Mouse (Mus musculus): ENCODE results near the gene Olfr1395. TPM values are rescaled to one million over a fixed set of nuclear protein-coding genes. Genes with fewer than 3 reads are reported as not detected.
"Not testable (repeated sequence)": the region's sequence is repeated elsewhere in the genome, so short reads cannot be mapped to it uniquely, and the experiment has no call there.

Olfr1395 gene
- total RNA-seq, 2 experiments from 2014 or later, result not detected

DNA sequence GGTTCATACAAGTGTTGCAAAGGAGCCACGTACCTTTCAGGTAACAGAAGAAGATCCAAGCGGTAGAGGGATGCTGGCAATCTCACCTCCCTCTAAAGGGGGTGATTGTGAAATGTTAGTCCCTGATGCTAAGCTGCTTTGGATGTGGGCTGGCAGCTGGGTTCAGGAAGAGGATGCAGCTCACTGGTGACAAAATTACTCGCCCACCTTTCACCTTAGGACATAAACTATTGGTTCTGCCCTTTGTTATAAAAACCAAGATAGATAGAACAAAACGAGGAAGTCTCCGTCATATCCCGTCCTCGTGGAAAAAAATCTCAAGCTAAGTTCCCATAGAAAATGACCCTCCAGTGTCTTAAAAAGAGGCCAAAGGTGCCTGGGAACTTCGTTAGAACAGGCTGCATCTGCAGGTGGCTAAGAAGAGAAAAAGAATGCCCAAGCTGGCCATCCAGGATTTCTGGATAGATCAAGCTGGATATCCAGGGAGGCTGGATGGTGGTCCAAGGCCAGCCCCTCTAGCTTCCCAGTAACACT lies 44.9 kb downstream of the Olfr1395 start, which contains the start of gene Btnl9:
TSS of gene Btnl9 (minus strand) at position 205 of the 534 bp plus-strand sequence.
- no peak for DNase-seq
- no peak for TF ChIP-seq CTCF (IDR thresholded peaks at IDR 0.05)
- intact Hi-C loops (cut with DNase I), result no loop called here
- peak within 1 kb of the TSS; percentile 48 for H3K4me3 ChIP-seq
- peak within 1 kb of the TSS; percentile 46 for H3K27ac ChIP-seq

DNA sequence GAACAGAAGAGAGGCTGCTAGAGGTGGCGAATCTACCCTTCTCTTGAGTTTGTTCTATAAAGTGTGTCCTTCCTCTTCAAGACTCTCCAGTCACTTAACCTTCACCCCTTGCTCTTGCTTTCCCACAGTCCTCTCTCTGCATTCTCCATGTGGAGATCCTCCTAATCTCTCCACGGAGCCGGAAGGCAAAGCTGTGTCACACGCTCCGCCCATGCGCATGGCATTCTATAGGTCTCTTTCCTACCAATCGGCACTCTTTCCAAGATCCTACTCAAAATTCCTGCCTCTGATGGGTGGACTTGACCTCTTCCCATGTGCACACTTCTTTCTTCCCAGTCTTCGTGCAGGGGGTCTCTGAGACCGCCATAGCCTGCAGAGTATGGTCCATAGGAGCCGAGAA lies 45.6 kb downstream of the Olfr1395 start:
- intact Hi-C loops (cut with DNase I), result no loop called here
- no peak for TF ChIP-seq CTCF (IDR thresholded peaks at IDR 0.05)
- no peak for DNase-seq
- Histone ChIP-seq H3K27ac (0 out of 2 replicates have a peak overlapping the region, but pooled peaks have one; percentile 13), H3K4me3 (no peak overlapping the region)

DNA sequence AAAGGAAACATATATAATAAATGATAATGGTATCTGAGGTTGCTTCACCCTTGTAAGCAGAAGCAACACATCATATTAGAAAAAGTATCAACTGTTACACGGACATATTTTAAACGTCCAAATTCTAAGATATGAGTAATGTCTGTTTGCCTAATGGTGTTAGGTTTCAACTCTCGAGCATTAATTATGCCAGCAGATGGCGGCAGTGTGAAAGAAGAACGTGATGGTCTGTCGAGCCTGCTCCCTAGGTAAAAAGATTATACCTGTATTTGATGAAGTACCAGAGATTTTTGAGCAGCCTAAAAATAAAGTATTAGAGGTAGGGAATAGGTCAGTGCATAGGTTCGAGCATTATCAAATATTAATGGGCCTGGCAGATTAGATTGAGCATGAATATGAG lies 47.7 kb downstream of the Olfr1395 start:
- peak; percentile 56 for DNase-seq
- Histone ChIP-seq H3K4me3 (no peak overlapping the region), H3K27ac (no peak overlapping the region)
- peak; percentile 78 for TF ChIP-seq CTCF (IDR thresholded peaks at IDR 0.05)
- intact Hi-C loops (cut with DNase I), result loop anchor here (1.0 kb wide), 1 partner anchor 82 kb away; no protein-coding TSS in a partner anchor

DNA sequence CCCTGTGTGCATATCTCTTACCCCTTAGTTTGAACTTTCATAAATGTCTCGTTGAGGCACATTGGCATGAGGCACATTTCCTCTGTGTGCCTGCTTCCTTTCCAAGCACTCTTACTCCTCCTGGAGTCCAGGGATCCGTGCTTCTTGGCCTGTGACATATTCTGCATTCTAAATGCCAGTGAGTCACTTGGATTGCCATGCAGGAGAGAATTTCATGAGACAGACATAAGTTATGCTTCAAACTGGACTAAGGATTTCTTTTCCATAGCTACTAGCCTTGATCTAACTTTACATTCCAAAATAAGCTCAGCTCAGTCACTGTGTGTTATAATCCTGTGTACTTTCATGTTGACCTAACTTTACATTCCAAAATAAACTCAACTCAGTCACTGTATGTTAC lies 49.0 kb downstream of the Olfr1395 start:
- no peak for TF ChIP-seq CTCF (IDR thresholded peaks at IDR 0.05)
- intact Hi-C loops (cut with DNase I), result no loop called here
- H3K4me3 ChIP-seq, result no peak overlapping the region

DNA sequence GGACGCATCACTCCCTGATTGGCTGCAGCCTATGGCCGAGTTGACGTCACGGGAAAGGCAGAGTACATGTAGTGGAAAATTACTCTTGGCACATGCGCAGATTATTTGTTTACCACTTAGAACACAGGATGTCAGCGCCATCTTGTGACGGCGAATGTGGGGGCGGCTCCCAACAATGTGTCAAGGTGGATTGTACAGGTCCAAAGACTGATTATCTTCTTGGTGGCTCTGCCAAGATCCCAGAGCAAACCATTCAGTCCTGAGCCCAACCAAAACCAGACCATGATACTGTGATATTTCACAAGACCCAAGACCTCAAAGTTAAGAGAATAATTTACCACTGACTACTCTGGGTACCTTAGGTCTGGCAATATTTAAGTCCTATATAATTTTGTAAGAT lies 52.7 kb downstream of the Olfr1395 start:
- intact Hi-C loops (cut with DNase I), result not testable (repeated sequence)

More for the DNA sequence above, 49.0 kb downstream of the Olfr1395 start:
- no peak overlapping the region for H3K27ac ChIP-seq
- DNase-seq, result no peak

DNA sequence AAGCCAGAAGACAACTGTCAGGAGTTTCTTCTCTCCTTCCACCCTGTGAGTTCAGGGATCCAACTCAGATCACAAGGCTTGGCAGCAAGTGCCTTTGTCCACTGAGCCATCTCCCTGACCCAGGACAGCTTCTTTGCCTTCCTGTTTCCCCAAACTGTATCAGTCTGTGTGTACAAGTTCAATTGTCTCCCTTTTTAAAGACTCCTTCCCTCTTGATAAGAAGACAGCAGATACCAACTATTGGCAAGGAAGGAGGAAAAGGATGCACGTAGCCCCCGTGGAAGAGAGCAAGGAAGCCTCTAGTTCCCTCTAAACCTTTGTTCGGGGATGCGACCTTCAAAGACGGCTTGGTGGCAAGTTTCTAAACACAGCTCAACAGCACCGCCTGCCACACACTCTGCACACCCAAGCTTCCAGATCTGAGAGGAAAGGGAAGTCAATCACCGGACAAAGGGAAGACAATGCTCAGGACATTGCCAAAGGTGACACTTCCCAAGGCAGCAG lies 53.8 kb downstream of the Olfr1395 start:
- TF ChIP-seq CTCF (IDR thresholded peaks at IDR 0.05), result no peak
- intact Hi-C loops (cut with DNase I), result no loop called here
- H3K4me3 ChIP-seq, result 0 out of 2 replicates have a peak overlapping the region, but pooled peaks have one; percentile 19
- no peak for DNase-seq
- H3K27ac ChIP-seq, result peak overlapping the region; percentile 5; the same call in 1 of the 2 replicates

More for the DNA sequence above, 52.7 kb downstream of the Olfr1395 start:
- not testable (repeated sequence) for DNase-seq, H3K27ac ChIP-seq, H3K4me3 ChIP-seq

Other genes with a start within 250 kb of the Olfr1395 start
- gene Gm5431, start 240.1 kb upstream of the Olfr1395 start, total RNA-seq (2021), result under 1 TPM; 0.13 to 0.42 TPM
- 1 to 10 TPM in 1 of 2 experiments, under 1 TPM in 1; 0.41 to 1.6 TPM for gene Psme2b, start 196.1 kb upstream of the Olfr1395 start, total RNA-seq (2021)
- gene Olfr56, start 163.4 kb upstream of the Olfr1395 start, total RNA-seq (2021), result not detected
- 1 to 10 TPM in 1 of 2 experiments, under 1 TPM in 1; 0.79 to 1.7 TPM for gene 9930111J21Rik1, start 162.9 kb upstream of the Olfr1395 start, total RNA-seq (2021)
- under 1 TPM; 0.39 to 0.46 TPM for gene Gm12185, start 150.0 kb upstream of the Olfr1395 start, total RNA-seq (2021)
- gene Tgtp1, start 148.1 kb upstream of the Olfr1395 start, total RNA-seq (2021), result 1 to 10 TPM in 1 of 2 experiments, under 1 TPM in 1; 0.97 to 1.1 TPM
- 1 to 10 TPM; 1.0 to 2.5 TPM for gene 9930111J21Rik2, start 91.0 kb upstream of the Olfr1395 start, total RNA-seq (2021)
- gene Tgtp2, start 78.1 kb upstream of the Olfr1395 start, total RNA-seq (2021), result 1 to 10 TPM in 1 of 2 experiments, under 1 TPM in 1; 0.66 to 1.3 TPM
- gene Ifi47, start 65.7 kb upstream of the Olfr1395 start, total RNA-seq (2021), result under 1 TPM; 0.84 TPM
- gene Olfr1396, start 27.4 kb upstream of the Olfr1395 start, total RNA-seq (2021), result not detected
- not detected for gene Olfr1394, start 12.1 kb downstream of the Olfr1395 start, total RNA-seq (2021)
- 1 to 10 TPM in 1 of 2 experiments, under 1 TPM in 1; 0.97 to 3.6 TPM for gene Btnl9, start 44.9 kb downstream of the Olfr1395 start, total RNA-seq (2021)
- 10 to 100 TPM; 25.8 to 32.6 TPM for gene Zfp62, start 61.0 kb downstream of the Olfr1395 start, total RNA-seq (2021)
- 10 to 100 TPM; 42.0 to 48.0 TPM for gene Mgat1, start 101.9 kb downstream of the Olfr1395 start, total RNA-seq (2021)
- not detected for gene Olfr1393, start 136.0 kb downstream of the Olfr1395 start, total RNA-seq (2021)
- gene Olfr1392, start 143.0 kb downstream of the Olfr1395 start, total RNA-seq (2021), result not detected
- not detected for gene Olfr10, start 162.5 kb downstream of the Olfr1395 start, total RNA-seq (2021)
- gene Olfr1391, start 180.5 kb downstream of the Olfr1395 start, total RNA-seq (2021), result not detected
- not detected for gene Olfr1390, start 192.9 kb downstream of the Olfr1395 start, total RNA-seq (2021)

Data from gastrocnemius, adult 2 months (tissue).